ENCODE assay signal across 9 mouse cellular contexts in the genomic region with DNA sequence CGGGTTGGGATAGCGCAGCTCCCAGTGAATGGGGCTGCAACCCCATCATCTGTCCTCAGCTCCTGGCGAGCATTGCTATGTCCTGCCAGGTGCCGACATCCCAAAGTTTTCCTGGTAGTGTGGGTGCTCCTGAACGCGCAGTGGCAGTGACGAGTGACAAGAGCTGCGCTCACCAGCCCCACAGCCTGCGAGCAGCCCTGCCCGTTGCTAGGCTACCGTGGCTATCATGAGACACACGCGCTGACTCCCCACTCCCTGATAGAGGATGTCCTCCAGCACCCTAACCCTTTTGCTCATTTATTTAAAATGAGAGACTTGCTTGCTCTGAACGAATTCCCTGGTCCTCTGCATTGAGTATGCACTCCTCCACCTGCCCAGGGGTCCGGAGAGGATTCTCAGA. TPM values are rescaled to one million over a fixed set of nuclear protein-coding genes. Genes with fewer than 3 reads are reported as not detected.
A peak's percentile ranks its signal among the peaks of the same experiment; 100 is the strongest.
DNase-seq lines count a peak whose midpoint lies in the region; ATAC-seq and TF ChIP-seq lines count a peak whose summit lies in the region.
"Had no signal": no experiment of that assay in that cellular context is flagged by ENCODE, and none has a peak within 500 bp of the region (broad histone marks: within the 10 kb centered on the region; RNA-seq: fewer than 3 reads in every experiment).

No protein-coding gene starts in this region.

- TF ChIP-seq POLR2A in testis, adult 2 months (IDR thresholded peaks at IDR 0.05; ENCODE audit: control insufficient read depth, low read depth, low read length): no peak

- DNase-seq in heart, adult 9 months (ENCODE audit: low spot score in 2 of 2): no peak
- DNase-seq in testis, postnatal 10 days (ENCODE audit: low spot score): no peak
- DNase-seq in left cerebral cortex, postnatal 25 days (ENCODE audit: low spot score in 2 of 2): peak; percentile 30 to 54
- peak; percentile 48 for DNase-seq in telencephalon, adult 2 months (ENCODE audit: low read depth, low spot score)
- no peak for DNase-seq in lung, postnatal 10 days
- DNase-seq: adrenal gland, postnatal 14 days had no signal

- H3K4me2 ChIP-seq in heart, embryonic 11.5 days: peak overlapping the region; percentile 48

- H3K27ac ChIP-seq in heart, embryonic 11.5 days (ENCODE audit: low read depth, low read length): no peak overlapping the region
- no peak overlapping the region for H3K27ac ChIP-seq in testis, adult 2 months (ENCODE audit: control insufficient read depth, insufficient read depth, low read depth, low read length)

- TF ChIP-seq CTCF in testis, adult 2 months (IDR thresholded peaks at IDR 0.05; ENCODE audit: control insufficient read depth, insufficient read depth, insufficient replicate concordance, low read depth, low read length): no peak

- 17% methylated on average over 15 of the region's 15 CpGs for WGBS in heart, embryonic 11.5 days (ENCODE audit: insufficient replicate concordance)

- no peaks in the 10 kb centered on the region for H3K9me3 ChIP-seq in heart, embryonic 11.5 days (replicated peaks; ENCODE audit: control insufficient read depth, low read length)

- no peak overlapping the region for H3K9ac ChIP-seq in heart, embryonic 11.5 days (ENCODE audit: low read depth, low read length)

- H3K4me3 ChIP-seq in heart, embryonic 11.5 days (ENCODE audit: low read depth, low read length): 0 out of 2 replicates have a peak overlapping the region, but pooled peaks have one; percentile 14
- H3K4me3 ChIP-seq in testis, adult 2 months (ENCODE audit: control insufficient read depth, low read depth, low read length): peak overlapping the region; percentile 7; the same call in 1 of the 2 replicates

- peaks cover 5% of the 10 kb centered on the region; the same call in 1 of the 2 replicates for H3K27me3 ChIP-seq in heart, embryonic 11.5 days (ENCODE audit: control insufficient read depth, insufficient read depth, low read length)
- H3K27me3 ChIP-seq in testis, adult 2 months (ENCODE audit: control insufficient read depth, insufficient read depth, low read length): no peaks in the 10 kb centered on the region

- peak; percentile 76 for ATAC-seq in heart, embryonic 11.5 days (replicated peaks; ENCODE audit: insufficient number of reproducible peaks, low FRiP score, low TSS enrichment)
- ATAC-seq in inflammation-experienced regulatory T-cells, adult 6 months: no peak

- H3K36me3 ChIP-seq in heart, embryonic 11.5 days (ENCODE audit: control insufficient read depth, insufficient read depth, low read length): no peaks in the 10 kb centered on the region
- no peaks in the 10 kb centered on the region for H3K36me3 ChIP-seq in testis, adult 2 months (ENCODE audit: control insufficient read depth, insufficient read depth, low read length)

- intact Hi-C loops in left cerebral cortex, postnatal 25 days (cut with DNase I): no loop called here

- H3K4me1 ChIP-seq in heart, embryonic 11.5 days (ENCODE audit: control insufficient read depth, insufficient read depth, low read length): peaks cover 17% of the 10 kb centered on the region
- H3K4me1 ChIP-seq in testis, adult 2 months (ENCODE audit: control insufficient read depth, insufficient read depth, low read length): peaks cover 11% of the 10 kb centered on the region

RNA-seq across cellular contexts. Expression of gene Amotl1, which starts 10.7 kb away (rescaled TPM):
- polyA plus RNA-seq in heart, embryonic 11.5 days (2014; fragmentation: Nextera tagmentation; extraction: Ambion mirVana): 21.3 and 23.8 TPM in 2 replicates
- polyA plus RNA-seq in testis, adult 2 months (2012; rRNA removed): 43.2 and 54.9 TPM in 2 replicates
- 10 to 100 TPM; 13.6 to 15.8 TPM for total RNA-seq in left cerebral cortex, postnatal 25 days (2021)
- polyA plus RNA-seq in inflammation-experienced regulatory T-cells, adult 6 months (2017; shearing (Covaris generic)): under 1 TPM in 2 of 3 experiments, not detected in 1; 0.04 to 0.72 TPM

Comparison
In these comparisons a context has a peak if more than half of its experiments do, and no peak if none do; other contexts are left out.
1. DNase-seq: peak in left cerebral cortex, postnatal 25 days (2 of 2) and telencephalon, adult 2 months (single experiment); none in heart, adult 9 months (0 of 2), testis, postnatal 10 days (single experiment) and lung, postnatal 10 days (single experiment).
2. RNA of gene Amotl1, which starts 10.7 kb away (polyA plus RNA-seq): 43.2 to 54.9 TPM in testis, adult 2 months and 21.3 to 23.8 TPM in heart, embryonic 11.5 days; 0.04 to 0.72 TPM in inflammation-experienced regulatory T-cells, adult 6 months; every median in the first group is over 10 times any median in the second.